Mouse (Mus musculus) C2C12 (cell line): ENCODE results near the gene Zdhhc8. TPM values are rescaled to one million over a fixed set of nuclear protein-coding genes. Genes with fewer than 3 reads are reported as not detected.
"Not testable (repeated sequence)": the region's sequence is repeated elsewhere in the genome, so short reads cannot be mapped to it uniquely, and the experiment has no call there.

Source experiments
- H3K27me3 ChIP-seq: one replicate; pipeline ENCODE4 v1.6.1; 2011; ENCODE audit not compliant: control insufficient read depth, insufficient read depth, insufficient read length
- H3K36me3 ChIP-seq: one replicate; pipeline ENCODE4 v1.6.1; 2011; ENCODE audit not compliant: control insufficient read depth, insufficient read depth
- H3K4me3 ChIP-seq: one replicate; pipeline ENCODE4 v1.5.1; 2011; ENCODE audit warnings: mild to moderate bottlenecking, control low read depth; ENCODE audit not compliant: poor library complexity, insufficient read depth, severe bottlenecking
- H3K79me2 ChIP-seq: one replicate; pipeline ENCODE4 v1.6.1; 2011; ENCODE audit not compliant: control insufficient read depth, insufficient read depth
- H3K79me3 ChIP-seq: one replicate; pipeline ENCODE4 v1.6.1; 2011; ENCODE audit warnings: low read depth, control low read depth
- H3ac ChIP-seq: one replicate; pipeline ENCODE3; 2011; ENCODE audit warnings: low read depth; ENCODE audit not compliant: control insufficient read depth, insufficient read length
- CEBPB ChIP-seq: IDR thresholded peaks from one replicate; pipeline ENCODE4 v1.6.1; 2011; ENCODE audit warnings: low read depth, mild to moderate bottlenecking, control low read depth, moderate library complexity
- CTCF ChIP-seq: IDR thresholded peaks from one replicate; pipeline ENCODE4 v1.5.1; 2011; ENCODE audit not compliant: control insufficient read depth, insufficient read depth, insufficient read length
- FOSL1 ChIP-seq: IDR thresholded peaks from one replicate; pipeline ENCODE4 v1.8.0; 2011; ENCODE audit warnings: mild to moderate bottlenecking, low read length; ENCODE audit not compliant: poor library complexity, insufficient read depth, severe bottlenecking
- MAX ChIP-seq: IDR thresholded peaks from one replicate; pipeline ENCODE4 v1.6.1; 2011; ENCODE audit warnings: mild to moderate bottlenecking, control low read depth
- MYOD1 ChIP-seq: IDR thresholded peaks from one replicate; pipeline ENCODE4 v1.6.1; 2011; ENCODE audit warnings: low read depth; ENCODE audit not compliant: control insufficient read depth, insufficient read length
- MYOG ChIP-seq: IDR thresholded peaks from one replicate; pipeline ENCODE4 v1.6.1; 2011; ENCODE audit not compliant: control insufficient read depth, insufficient read length; ENCODE audit errors: extremely low read depth
- USF1 ChIP-seq: IDR thresholded peaks from one replicate; pipeline ENCODE4 v1.6.1; 2011; ENCODE audit warnings: low read depth, mild to moderate bottlenecking, control low read depth, moderate library complexity
- polyA plus RNA-seq: library from polyadenylated mRNA; unstranded; fragments of >200 nt; fragmentation: generic; extraction: Trizol; gene quantifications from one replicate; pipeline ENCODE4 v1.2.1, GENCODE M21; 2012; ENCODE audit warnings: missing spikeins

Gene Zdhhc8
- polyA plus RNA-seq, 1 experiment = 37.4 TPM

DNA sequence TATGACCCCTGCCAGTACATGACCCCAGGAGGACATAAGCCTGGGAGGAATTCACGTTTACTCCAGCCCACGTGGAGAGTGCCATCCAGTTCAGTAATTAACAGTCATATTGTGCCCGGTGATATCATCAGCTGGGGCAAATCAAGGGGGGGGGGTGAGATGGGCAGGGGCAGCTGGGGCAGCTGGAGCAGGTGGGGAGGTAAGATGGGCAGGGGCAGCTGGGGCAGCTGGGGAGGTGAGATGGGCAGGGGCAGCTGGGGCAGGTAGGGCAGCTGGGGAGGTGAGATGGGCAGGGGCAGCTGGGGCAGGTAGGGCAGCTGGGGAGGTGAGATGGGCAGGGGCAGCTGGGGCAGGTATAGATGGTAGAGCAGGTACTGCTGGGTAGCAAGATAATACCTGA is 39.4 kb downstream of the Zdhhc8 start:
- H3K79me2 ChIP-seq, H3K36me3 ChIP-seq, H3K79me3 ChIP-seq, H3K27me3 ChIP-seq, H3ac ChIP-seq, H3K4me3 ChIP-seq: not testable (repeated sequence)
- TF ChIP-seq MYOD1 = peak; percentile 88

DNA sequence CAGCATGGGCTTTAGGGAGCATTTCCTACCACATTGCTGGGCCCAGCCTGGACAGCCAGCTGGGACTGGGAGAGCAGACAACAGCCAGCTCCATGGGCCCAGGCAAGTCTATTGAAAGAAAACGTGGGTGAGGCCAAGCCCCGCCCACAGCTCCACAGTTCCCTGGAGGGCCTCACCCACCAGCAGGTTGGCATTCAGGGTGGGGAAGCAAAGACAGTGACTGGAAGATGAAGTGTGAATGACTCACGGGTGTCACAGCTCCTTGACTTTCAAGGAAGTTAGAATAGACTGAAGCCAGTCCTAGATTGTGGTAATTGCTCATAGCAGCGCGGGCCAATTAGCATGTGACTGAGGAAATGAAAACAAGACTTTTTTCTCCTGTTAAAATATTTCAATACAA is 39.9 kb downstream of the Zdhhc8 start:
- Histone ChIP-seq H3K79me3 (no peaks in the 10 kb centered on the region), H3K4me3 (no peak overlapping the region), H3ac (no peak overlapping the region), H3K27me3 (no peaks in the 10 kb centered on the region), H3K36me3 (no peaks in the 10 kb centered on the region), H3K79me2 (no peaks in the 10 kb centered on the region)
- TF ChIP-seq MAX = peak; percentile 67
- no peak for TF ChIP-seq FOSL1

DNA sequence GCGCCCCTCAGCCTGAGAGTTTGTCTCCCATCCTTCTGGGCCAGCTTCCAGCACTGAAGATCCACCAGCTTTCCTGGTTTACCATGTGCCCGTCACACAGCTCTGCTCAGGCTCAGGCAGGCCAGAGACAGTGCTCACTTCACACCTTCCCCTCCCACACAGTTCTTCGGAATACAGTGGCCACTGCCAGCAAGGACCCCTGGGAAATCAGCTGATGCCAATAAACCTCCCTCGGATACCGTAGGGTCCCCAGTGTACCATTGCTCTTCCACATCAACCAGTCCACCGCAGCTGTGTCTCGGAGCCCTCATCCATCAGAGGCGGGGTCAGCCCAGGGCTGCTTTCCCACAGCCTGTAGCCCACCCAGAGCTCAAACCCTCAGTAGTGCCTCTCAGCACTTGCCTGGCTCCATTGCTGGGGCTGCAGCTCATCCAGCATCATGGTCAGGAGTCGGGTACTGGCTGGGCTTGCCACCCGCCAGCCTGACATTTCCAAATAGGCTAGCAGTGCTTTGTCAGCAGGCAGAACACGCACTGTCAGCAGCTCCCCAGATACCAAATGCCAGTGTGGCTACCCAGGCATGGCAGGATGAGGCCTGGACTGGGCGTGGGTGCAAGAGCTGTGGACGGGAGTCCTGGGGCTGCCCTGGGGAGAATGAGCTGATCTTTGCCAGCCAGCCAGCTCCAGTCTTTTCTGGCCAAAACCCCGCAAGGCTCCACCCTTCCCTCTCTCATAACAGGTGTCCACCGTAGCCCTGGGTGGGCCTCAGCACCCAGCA is 40.5 kb downstream of the Zdhhc8 start:
- no peaks in the 10 kb centered on the region for H3K27me3 ChIP-seq
- no peak overlapping the region for H3K4me3 ChIP-seq
- TF ChIP-seq MAX = no peak
- TF ChIP-seq CEBPB = no peak
- no peak for TF ChIP-seq FOSL1
- TF ChIP-seq CTCF = no peak
- no peak for TF ChIP-seq USF1
- H3K79me2 ChIP-seq = no peaks in the 10 kb centered on the region
- peak overlapping the region; percentile 36 for H3ac ChIP-seq
- H3K79me3 ChIP-seq = no peaks in the 10 kb centered on the region
- no peaks in the 10 kb centered on the region for H3K36me3 ChIP-seq

DNA sequence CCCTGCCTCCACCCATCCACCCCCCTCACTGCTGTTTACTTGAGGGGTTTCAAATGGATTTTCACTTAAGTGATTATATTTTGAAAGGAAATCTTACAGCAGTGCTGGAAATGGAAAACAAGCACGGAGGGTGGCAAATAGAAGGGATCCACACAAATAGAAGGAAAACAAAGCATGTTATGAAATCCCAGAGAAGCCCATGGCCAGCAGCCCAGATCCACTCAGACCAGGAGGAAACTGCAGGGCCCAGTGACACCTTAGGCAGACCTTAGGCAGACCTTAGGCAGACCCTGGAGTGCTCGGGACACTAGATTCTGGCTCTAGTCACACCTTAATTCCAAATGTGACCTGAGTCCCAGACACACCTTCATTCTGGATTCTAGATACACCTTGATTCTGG is 43.9 kb downstream of the Zdhhc8 start:
- Histone ChIP-seq H3ac (no peak overlapping the region), H3K36me3 (no peaks in the 10 kb centered on the region), H3K79me3 (no peaks in the 10 kb centered on the region), H3K79me2 (no peaks in the 10 kb centered on the region), H3K27me3 (no peaks in the 10 kb centered on the region), H3K4me3 (no peak overlapping the region)
- TF ChIP-seq CTCF (no peak), FOSL1 (no peak), MYOG (no peak), MAX (no peak), USF1 (no peak)

DNA sequence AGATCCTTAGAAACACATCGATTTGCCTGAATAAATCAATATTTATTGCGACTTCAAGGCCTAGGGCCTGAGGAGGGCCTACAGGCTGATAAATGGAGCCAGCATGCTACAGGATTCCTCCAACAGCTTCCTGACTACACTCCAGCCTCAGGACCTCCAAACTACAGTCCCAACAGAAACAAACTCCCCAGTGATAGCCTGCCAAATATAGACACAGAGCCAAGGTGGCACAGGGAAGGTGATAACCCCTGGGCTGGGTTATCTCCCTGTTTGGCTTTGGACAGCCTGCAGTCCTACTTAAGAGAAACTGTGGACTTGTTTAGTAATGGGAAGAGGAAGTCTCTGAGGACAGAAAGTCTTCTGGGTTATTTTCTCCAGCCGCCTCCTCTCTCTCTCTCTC is 47.7 kb downstream of the Zdhhc8 start:
- Histone ChIP-seq H3K27me3 (no peaks in the 10 kb centered on the region), H3ac (no peak overlapping the region), H3K79me3 (no peaks in the 10 kb centered on the region), H3K4me3 (no peak overlapping the region), H3K79me2 (no peaks in the 10 kb centered on the region), H3K36me3 (no peaks in the 10 kb centered on the region)
- no peak for TF ChIP-seq FOSL1
- TF ChIP-seq USF1 = no peak
- TF ChIP-seq CTCF = no peak
- TF ChIP-seq MAX = no peak
- TF ChIP-seq MYOD1 = no peak
- TF ChIP-seq CEBPB = no peak
- TF ChIP-seq MYOG = no peak

DNA sequence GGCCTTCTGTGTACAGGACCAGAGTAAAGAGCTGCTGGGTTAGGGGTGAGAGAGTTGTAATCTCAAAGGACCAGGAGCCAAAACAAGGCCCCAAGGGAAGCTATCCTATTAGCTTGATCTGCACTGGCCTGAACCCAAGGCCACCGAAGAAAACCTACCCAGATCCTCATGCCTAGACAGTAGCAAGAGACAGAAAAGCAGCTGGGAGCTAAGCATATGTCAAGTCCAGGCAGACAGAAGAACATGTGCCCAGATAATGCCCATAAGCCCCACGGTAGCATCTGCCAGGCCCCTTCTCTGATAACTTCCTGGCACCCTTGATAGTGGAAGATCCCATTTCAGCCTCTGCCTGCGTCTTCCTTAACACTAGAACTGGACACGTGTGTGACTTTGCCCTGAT is 48.1 kb downstream of the Zdhhc8 start:
- H3ac ChIP-seq = no peak overlapping the region
- H3K79me2 ChIP-seq = no peaks in the 10 kb centered on the region
- no peak for TF ChIP-seq CEBPB
- TF ChIP-seq USF1 = no peak
- TF ChIP-seq FOSL1 = no peak
- no peak for TF ChIP-seq MAX
- no peak for TF ChIP-seq MYOD1
- TF ChIP-seq CTCF = no peak
- no peak for TF ChIP-seq MYOG
- H3K4me3 ChIP-seq = no peak overlapping the region
- H3K79me3 ChIP-seq = no peaks in the 10 kb centered on the region
- H3K36me3 ChIP-seq = no peaks in the 10 kb centered on the region
- no peaks in the 10 kb centered on the region for H3K27me3 ChIP-seq
